Mouse (Mus musculus) C2C12 (cell line): ENCODE results near the gene Dusp13.

ENCODE experiments used
- CTCF ChIP-seq: IDR thresholded peaks from one replicate; pipeline ENCODE4 v1.5.1; 2011; ENCODE audit not compliant: control insufficient read depth, insufficient read depth, insufficient read length
- MYOD1 ChIP-seq: IDR thresholded peaks from one replicate; pipeline ENCODE4 v1.6.1; 2011; ENCODE audit warnings: low read depth; ENCODE audit not compliant: control insufficient read depth, insufficient read length

DNA sequence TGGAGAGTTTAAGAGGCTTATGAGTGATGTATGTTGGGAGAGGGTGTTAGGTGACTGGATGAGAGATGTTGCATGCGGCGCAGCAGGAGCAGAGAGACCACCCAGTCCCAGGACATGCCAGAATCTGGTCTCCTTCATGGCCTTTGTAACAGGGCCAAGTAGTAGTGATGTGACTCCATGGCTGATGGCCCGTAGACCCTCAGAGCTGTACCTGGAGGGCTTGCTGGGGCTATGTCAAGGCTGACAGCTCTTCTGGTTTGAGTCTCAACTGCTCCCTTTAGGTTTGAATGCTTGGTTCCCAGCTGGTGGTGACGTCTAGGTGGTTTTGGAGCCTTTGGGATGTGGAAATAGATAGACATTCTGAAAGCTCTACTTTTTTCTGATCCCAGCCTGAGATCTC is 21.0 kb downstream of the Dusp13 start:
- TF ChIP-seq CTCF (no peak), MYOD1 (no peak)
